Mouse (Mus musculus) spleen, adult 18-20 months (tissue): Measurements from ENCODE around the gene Gpr3.

Source experiments
- DNase-seq, 2 experiments: peaks; one replicate each; pipeline ENCODE4 v3.0.0; 2022; ENCODE audit warnings: mixed read lengths in 2 of 2

Gene Gpr3

GRCm38 (mm10) chr4:133198337-133199180, 13.8 kb downstream of the Gpr3 start:
- no peak for DNase-seq

DNA sequence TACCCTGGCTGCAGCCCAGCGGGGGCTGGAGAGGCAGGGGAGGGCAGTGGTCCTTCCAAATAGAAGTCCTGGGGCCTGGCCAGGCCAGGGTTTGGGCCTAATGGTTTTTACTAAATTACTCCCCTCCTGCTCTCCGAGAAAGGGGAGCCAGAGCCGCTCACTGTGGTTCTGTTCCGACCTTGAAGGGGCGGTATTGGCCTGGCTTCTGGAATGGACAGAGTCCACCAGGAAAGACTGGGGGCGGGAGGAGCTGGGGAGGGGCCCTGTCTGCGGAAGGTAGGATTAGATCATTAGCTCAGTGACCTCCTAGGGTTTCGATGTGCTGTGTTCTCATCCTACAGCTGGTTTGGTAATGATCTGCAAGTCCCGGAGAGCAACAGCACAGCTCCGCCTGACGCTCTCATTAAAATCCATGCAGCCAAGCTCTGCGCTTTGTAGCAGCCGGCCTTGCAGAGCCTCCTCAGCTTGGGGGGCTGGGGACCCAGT, 14.5 kb downstream of the Gpr3 start:
- no peak for DNase-seq

DNA sequence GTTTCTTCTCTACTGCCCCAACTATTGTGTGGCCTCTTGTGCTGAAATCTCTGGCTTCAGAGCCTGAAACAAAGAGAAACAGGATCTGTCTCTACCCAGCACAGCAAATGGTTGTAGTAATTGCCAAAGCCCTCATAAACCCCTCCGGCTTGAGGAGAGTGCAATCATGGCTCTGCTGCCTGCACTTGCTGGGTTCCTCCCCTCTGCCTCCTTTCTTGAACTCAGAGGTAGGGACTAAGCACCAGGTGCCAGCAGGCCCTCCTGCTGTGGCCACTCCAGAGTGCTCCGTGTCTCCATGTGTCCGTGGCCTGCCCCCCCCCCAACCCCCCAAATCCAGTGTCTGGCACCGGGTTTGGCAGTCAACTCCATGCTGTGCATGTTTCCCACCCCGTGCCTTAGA, 15.0 kb downstream of the Gpr3 start:
- DNase-seq, result no peak

DNA sequence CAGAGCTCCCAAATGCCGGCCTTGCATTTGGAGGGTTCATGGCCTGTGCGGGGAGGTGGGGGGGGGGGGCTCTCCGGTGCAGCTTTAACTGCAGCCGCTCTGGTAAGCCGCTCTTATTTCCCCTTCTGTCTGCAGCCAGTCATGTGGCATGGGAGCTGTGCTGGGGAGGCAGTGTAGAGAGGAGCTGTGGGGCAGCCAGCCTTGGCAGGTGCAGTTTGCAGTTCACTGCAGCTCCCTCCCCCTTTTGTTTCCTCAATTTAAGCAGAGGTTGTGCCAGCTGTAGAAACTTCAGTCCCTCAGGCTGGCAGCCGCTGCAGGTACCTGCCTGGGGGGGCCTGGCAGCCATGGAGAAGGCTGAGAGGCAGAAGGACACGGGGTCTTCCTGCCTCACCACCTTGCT, 15.5 kb downstream of the Gpr3 start:
- peak; percentile 43 to 60 for DNase-seq

GRCm38 (mm10) chr4:133196136-133196535, 16.2 kb downstream of the Gpr3 start:
- DNase-seq, result no peak

DNA sequence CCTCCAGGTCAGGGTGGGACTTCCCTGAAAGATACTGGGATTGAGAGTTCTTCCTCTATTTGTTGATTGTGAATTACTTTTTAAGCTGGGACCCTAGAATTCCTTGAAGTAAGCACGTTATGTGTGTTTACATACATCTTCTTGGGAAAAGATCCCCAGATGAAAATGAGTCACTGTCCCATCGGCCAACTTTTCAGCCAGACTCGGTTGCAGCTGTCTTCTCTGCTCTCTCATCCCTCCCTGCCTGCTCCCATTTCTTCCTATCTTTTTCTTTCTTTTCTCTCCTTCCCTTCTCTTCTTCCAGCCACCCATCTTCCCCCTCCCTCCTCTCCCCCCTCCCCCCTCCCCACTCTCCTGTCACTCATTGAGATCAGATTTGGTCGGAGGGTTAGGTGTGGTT, 17.3 kb downstream of the Gpr3 start:
- DNase-seq, result no peak

- DNase-seq, result no peak
Measured at GRCm38 (mm10) chr4:133194482-133194881, 17.9 kb downstream of the Gpr3 start.

DNA sequence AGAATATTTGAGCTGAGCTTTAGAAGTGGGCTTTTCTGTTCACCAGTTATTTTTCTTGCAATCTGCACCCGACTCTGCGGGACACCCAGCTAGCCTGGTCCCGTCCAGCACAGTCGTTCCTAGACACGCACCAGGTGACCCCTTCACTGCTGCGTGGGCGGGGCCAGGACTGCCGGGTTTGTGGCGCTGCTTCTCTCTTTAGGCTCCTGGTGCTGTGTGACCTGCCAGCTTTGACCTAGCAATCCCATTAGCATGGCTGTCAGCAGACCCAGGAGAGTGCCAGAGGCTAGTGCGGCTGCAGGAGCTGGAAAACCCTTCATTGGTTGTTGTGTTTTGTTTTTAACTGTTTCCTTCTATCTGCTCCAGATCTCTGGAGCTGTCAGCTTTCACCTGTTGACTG, 22.9 kb downstream of the Gpr3 start:
- no peak for DNase-seq

- no peak for DNase-seq
Measured at GRCm38 (mm10) chr4:133186856-133187255, 25.5 kb downstream of the Gpr3 start.

DNA sequence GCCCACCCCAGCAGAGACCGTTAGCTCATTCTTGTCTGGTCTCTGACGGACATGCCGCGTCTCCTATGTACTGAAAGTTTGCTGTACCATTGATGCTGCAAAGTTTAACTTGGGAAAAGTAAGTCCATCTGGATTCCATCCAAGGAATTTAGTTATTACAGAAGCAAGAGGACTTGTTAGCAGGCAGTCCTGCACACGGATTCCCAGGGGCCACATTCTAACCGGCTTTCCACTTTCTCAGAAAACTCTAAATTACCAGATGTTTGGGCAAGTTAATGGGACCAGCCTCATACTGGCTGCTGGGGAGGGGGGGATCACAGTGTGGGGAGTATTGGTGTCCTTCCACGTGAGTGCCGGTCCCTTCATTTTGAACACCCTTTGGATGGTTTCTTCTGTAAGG, 26.4 kb downstream of the Gpr3 start:
- DNase-seq, result no peak

GRCm38 (mm10) chr4:133184898-133185665, 27.3 kb downstream of the Gpr3 start:
- no peak for DNase-seq

DNA sequence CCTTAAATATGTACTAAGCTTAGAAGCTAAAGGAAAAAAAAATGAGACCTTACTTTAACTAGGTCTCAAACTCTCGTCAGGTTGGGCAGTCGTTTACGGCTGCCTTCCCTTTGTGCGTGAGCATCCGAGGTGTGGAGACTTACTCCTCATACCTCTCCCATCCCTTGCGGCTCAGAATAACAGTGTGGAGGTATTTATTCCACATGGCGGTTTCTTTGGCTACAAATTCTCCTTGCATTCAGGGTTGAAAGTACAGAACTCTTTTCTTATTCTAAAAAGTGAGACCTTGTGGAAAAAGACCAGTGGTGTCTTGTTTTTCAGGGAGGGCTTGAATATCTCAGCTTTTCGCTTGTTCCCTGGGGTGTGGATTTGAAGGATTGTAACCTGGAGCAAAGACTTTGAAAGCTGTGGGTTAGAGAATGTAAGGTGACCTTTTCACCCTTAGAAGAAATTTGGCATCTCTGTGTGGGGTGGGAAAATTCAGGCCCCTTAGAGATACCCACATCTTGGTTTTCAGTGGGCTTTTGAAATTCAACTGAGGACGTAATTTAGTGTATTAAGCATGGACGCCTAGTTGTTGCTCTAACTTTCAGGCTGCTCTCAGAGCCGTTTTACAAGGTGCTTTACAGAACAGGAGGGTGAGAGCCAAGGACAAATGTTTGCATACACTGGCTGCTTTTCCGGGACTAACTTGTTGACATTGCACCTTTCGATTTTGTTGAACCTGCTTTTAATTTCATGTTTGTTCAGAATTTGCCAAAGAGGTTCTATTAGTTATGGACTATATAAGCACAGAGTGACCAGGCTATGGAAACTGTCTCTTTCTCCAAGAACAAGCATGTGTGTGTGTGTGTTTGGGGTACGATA, 28.1 kb downstream of the Gpr3 start:
- DNase-seq, result no peak

DNA sequence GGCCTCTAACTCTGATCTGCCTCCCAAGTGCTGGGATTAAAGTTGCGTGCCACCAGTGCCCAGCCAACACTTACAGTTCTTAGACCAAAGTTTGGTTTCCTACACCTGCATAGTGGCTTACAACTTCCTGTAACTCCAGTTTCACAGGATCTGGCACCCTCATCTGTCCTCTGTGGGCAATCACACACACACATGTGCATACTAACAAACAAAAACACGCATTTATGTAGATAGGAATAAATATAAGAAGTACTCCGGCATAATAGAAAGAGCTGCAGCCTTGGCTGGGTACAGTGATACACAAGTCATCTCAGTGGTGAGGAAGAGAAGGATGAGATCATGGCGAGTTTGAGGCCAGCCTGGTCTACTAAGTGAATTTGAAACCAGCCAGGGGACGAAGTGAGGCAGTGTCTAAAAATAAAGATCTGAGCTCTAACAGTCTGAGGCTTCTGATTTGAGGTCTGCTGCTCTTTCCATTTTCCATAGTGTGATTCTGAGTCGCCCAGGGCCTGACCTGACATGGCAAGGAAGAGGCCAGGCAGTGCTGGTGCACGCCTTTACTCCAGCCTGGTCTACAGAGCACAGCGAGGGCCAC, 29.8 kb downstream of the Gpr3 start:
- no peak for DNase-seq

- no peak for DNase-seq
Measured at GRCm38 (mm10) chr4:133179258-133179657, 33.1 kb downstream of the Gpr3 start.

GRCm38 (mm10) chr4:133178305-133178704, 34.0 kb downstream of the Gpr3 start:
- DNase-seq, result no peak

DNA sequence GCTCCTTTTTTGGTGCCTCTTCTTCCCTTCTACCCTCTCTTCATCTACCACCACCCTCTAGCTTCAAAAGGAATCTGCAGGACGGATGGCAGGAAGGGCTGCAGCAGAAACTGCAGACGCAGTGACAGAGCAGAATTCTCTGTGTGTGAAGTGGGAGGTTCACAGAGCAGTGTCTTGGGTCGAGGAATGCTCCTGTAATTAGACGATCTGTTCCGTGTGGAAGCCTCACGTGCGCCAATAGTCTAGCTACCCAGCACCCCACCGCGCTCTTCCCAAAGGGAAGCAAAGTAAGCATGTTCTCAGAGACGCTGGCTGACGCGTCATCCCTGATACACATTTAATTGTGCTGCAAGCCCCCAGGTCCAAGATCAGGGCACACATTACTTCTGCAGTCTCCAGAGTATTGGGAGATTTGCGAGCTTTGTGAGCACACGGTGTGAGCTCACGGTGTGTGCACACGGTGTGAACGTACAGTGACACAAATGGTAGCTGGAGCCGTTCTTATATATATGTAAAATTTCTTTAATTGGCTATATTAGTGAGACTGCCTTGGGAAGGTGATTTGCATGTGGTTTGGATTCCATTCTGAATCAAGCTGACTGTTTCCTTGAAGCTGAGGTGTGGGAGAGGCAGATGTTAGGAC, 35.5 kb downstream of the Gpr3 start:
- no peak for DNase-seq

GRCm38 (mm10) chr4:133175998-133176760, 36.2 kb downstream of the Gpr3 start:
- no peak for DNase-seq

DNA sequence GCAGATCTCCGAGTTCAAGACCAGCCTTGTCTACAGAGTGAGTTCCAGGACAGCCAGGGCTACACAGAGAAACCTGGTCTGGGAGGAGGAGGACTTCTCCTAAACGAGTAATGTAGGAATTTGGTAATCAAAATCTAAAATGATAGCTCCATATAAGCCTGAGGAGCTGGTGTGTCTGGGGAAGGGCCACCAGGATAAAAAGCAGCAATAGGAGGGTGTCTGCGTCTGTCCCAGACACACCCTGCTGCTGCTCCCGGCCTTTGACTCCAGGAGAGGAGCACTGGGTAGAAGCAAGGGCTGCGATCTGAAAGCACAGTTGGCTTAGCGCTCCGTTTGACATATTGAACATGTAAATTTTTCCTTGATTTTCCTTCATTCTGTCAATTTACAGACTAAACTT, 37.1 kb downstream of the Gpr3 start:
- DNase-seq, result no peak

- DNase-seq, result no peak
Measured at GRCm38 (mm10) chr4:133174361-133174760, 38.0 kb downstream of the Gpr3 start.

DNA sequence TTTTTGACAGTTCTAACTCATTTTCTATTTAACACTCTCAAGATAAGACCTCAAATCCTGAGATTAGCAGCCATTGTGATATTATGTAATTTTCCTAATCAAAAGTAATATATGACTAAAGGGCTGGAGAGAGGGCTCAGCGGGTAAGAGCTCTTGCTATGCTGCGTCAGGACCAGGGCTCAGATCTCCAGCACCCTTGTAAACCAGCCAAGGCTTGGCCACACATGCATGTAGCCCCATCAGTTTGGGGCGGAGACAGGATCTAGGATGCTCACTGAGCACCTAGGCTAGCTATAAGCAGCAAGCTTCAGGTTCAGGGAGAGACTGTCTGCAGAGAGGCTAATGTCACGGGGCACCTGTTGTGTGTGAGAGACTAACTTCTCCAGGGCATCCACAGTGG, 39.9 kb downstream of the Gpr3 start:
- no peak for DNase-seq

GRCm38 (mm10) chr4:133170616-133171015, 41.7 kb downstream of the Gpr3 start:
- no peak for DNase-seq
